Mouse (Mus musculus): Measurements from ENCODE around the gene Runx1.

- TF ChIP-seq CTCF (IDR thresholded peaks at IDR 0.05; ENCODE audit: borderline replicate concordance, control insufficient read depth, extremely low read depth, insufficient read depth, low read length, poor library complexity) (no peak), POLR2A (IDR thresholded peaks at IDR 0.05; ENCODE audit: control insufficient read depth, extremely low read depth, insufficient read depth, low read length, poor library complexity) (peak; percentile 44; the same call in 1 of the 2 replicates)
Observed at GRCm38 (mm10) chr16:92697227-92697736, 128.7 kb downstream of the Runx1 start.
